ENCODE assay signal across 23 mouse cellular contexts in genomic region chr12:77481799-77482198, GRCm38 (mm10).
DNase-seq lines count a peak whose midpoint lies in the region; ATAC-seq and TF ChIP-seq lines count a peak whose summit lies in the region.
"Had no signal": no experiment of that assay in that cellular context is flagged by ENCODE, and none has a peak within 500 bp of the region (broad histone marks: within the 10 kb centered on the region; RNA-seq: fewer than 3 reads in every experiment).

No protein-coding gene starts in this region.

- H3K9me3 ChIP-seq in hindbrain, embryonic 13.5 days = no peaks in the 10 kb centered on the region
- no peaks in the 10 kb centered on the region for H3K9me3 ChIP-seq in hindbrain, embryonic 14.5 days (ENCODE audit: control insufficient read depth, low read length)
- H3K9me3 ChIP-seq: embryonic facial prominence, embryonic 15.5 days; limb, embryonic 13.5 days; liver, embryonic 13.5 days; midbrain, embryonic 13.5 days; neural tube, embryonic 13.5 days; stomach, embryonic 15.5 days had no signal

- H3K27me3 ChIP-seq in hindbrain, embryonic 13.5 days = no peaks in the 10 kb centered on the region
- H3K27me3 ChIP-seq in hindbrain, embryonic 14.5 days (ENCODE audit: control insufficient read depth, insufficient read depth, low read length) = no peaks in the 10 kb centered on the region
- H3K27me3 ChIP-seq: embryonic facial prominence, embryonic 15.5 days; limb, embryonic 13.5 days; liver, embryonic 13.5 days; midbrain, embryonic 13.5 days; neural tube, embryonic 13.5 days; stomach, embryonic 15.5 days had no signal

- no peak for TF ChIP-seq CTCF in brain, embryonic 14.5 days (IDR thresholded peaks at IDR 0.05; ENCODE audit: borderline replicate concordance, extremely low read depth, insufficient read depth, insufficient read length)

- H3K4me3 ChIP-seq in hindbrain, embryonic 13.5 days = no peak overlapping the region
- H3K4me3 ChIP-seq in hindbrain, embryonic 14.5 days (replicated peaks; ENCODE audit: low read length) = no peak overlapping the region
- H3K4me3 ChIP-seq: embryonic facial prominence, embryonic 15.5 days; layer of hippocampus, adult 2 months; limb, embryonic 13.5 days; liver, embryonic 13.5 days; midbrain, embryonic 13.5 days; myocyte; neural tube, embryonic 13.5 days; stomach, embryonic 15.5 days had no signal

- no peak for TF ChIP-seq POLR2A in brain, embryonic 14.5 days (IDR thresholded peaks at IDR 0.05; ENCODE audit: borderline replicate concordance, extremely low read depth, insufficient read depth, insufficient read length, poor library complexity, severe bottlenecking)

- H3K9ac ChIP-seq in hindbrain, embryonic 13.5 days = no peak overlapping the region
- H3K9ac ChIP-seq in hindbrain, embryonic 14.5 days = no peak overlapping the region
- H3K9ac ChIP-seq: embryonic facial prominence, embryonic 15.5 days; forebrain, postnatal 0 days; limb, embryonic 13.5 days; liver, embryonic 13.5 days; midbrain, embryonic 13.5 days; neural tube, embryonic 13.5 days; stomach, embryonic 15.5 days had no signal

- 0 out of 2 replicates have a peak, but pooled peaks cover 2% of the 10 kb centered on the region for H3K4me1 ChIP-seq in hindbrain, embryonic 13.5 days (replicated peaks)
- H3K4me1 ChIP-seq in hindbrain, embryonic 14.5 days (replicated peaks; ENCODE audit: control insufficient read depth, insufficient read depth, low read length) = no peaks in the 10 kb centered on the region
- H3K4me1 ChIP-seq: embryonic facial prominence, embryonic 15.5 days; limb, embryonic 13.5 days; liver, embryonic 13.5 days; stomach, embryonic 15.5 days had no signal

- 0 out of 2 replicates have a peak, but pooled peaks have one; percentile 17 for ATAC-seq in hindbrain, embryonic 13.5 days (ENCODE audit: low FRiP score)
- ATAC-seq in hindbrain, embryonic 14.5 days (ENCODE audit: low FRiP score) = no peak
- ATAC-seq in erythroblast, adult 5-6 weeks (replicated peaks; ENCODE audit: low FRiP score, poor library complexity, severe bottlenecking) = no peak
- ATAC-seq: forebrain, postnatal 0 days; intestine, postnatal 0 days; midbrain, embryonic 13.5 days had no signal

- DNase-seq in hindbrain, embryonic 14.5 days (ENCODE audit: low spot score) = no peak
- DNase-seq in brain, adult 2 months (ENCODE audit: low read depth, low spot score) = peak; percentile 66
- DNase-seq in brain, embryonic 14.5 days (ENCODE audit: low read depth) = peak; percentile 49
- DNase-seq in cerebellum, postnatal 25 days = peak; percentile 55 to 70
- no peak for DNase-seq in thymus, postnatal 14 days
- DNase-seq: adrenal gland, adult 8-10 months; forebrain, postnatal 0 days; gastrocnemius, postnatal 25 days; kidney, postnatal 25 days; liver, embryonic 13.5 days; lung, adult 2 months; lung, postnatal 14 days; thymus, postnatal 36 days had no signal

- H3K4me2 ChIP-seq in hindbrain, embryonic 13.5 days = no peak overlapping the region
- no peak overlapping the region for H3K4me2 ChIP-seq in hindbrain, embryonic 14.5 days (replicated peaks)
- H3K4me2 ChIP-seq: embryonic facial prominence, embryonic 15.5 days; limb, embryonic 13.5 days; liver, embryonic 13.5 days; midbrain, embryonic 13.5 days; neural tube, embryonic 13.5 days; stomach, embryonic 15.5 days had no signal

- no peaks in the 10 kb centered on the region; the same call in 1 of the 2 replicates for H3K36me3 ChIP-seq in hindbrain, embryonic 13.5 days
- no peaks in the 10 kb centered on the region; the same call in 1 of the 2 replicates for H3K36me3 ChIP-seq in hindbrain, embryonic 14.5 days (replicated peaks; ENCODE audit: control insufficient read depth, insufficient read depth)
- H3K36me3 ChIP-seq: embryonic facial prominence, embryonic 15.5 days; limb, embryonic 13.5 days; liver, embryonic 13.5 days; midbrain, embryonic 13.5 days; stomach, embryonic 15.5 days had no signal

- 22% methylated on average over 3 of the region's 3 CpGs for WGBS in hindbrain, embryonic 13.5 days
- WGBS in hindbrain, embryonic 14.5 days = 33% methylated on average over 3 of the region's 3 CpGs

- H3K27ac ChIP-seq in hindbrain, embryonic 13.5 days = no peak overlapping the region
- H3K27ac ChIP-seq in hindbrain, embryonic 14.5 days = no peak overlapping the region
- H3K27ac ChIP-seq: embryonic facial prominence, embryonic 15.5 days; layer of hippocampus, adult 2 months; limb, embryonic 13.5 days; liver, embryonic 13.5 days; midbrain, embryonic 13.5 days; neural tube, embryonic 13.5 days; stomach, embryonic 15.5 days had no signal

Comparison
In these comparisons a context has a peak if more than half of its experiments do, and no peak if none do; other contexts are left out.
1. DNase-seq: peak in brain, adult 2 months (single experiment), brain, embryonic 14.5 days (single experiment) and cerebellum, postnatal 25 days (2 of 2); none in hindbrain, embryonic 14.5 days (single experiment) and thymus, postnatal 14 days (single experiment).